Mouse (Mus musculus) adipocyte (in vitro differentiated cells): ENCODE measurements around the gene Coq9.
"Not testable (repeated sequence)": the region's sequence is repeated elsewhere in the genome, so short reads cannot be mapped to it uniquely, and the experiment has no call there.

Experiments
- DNase-seq: peaks from one replicate; pipeline ENCODE4 v3.0.0-alpha.2; 2016; ENCODE audit warnings: low spot score

The Coq9 gene

DNA sequence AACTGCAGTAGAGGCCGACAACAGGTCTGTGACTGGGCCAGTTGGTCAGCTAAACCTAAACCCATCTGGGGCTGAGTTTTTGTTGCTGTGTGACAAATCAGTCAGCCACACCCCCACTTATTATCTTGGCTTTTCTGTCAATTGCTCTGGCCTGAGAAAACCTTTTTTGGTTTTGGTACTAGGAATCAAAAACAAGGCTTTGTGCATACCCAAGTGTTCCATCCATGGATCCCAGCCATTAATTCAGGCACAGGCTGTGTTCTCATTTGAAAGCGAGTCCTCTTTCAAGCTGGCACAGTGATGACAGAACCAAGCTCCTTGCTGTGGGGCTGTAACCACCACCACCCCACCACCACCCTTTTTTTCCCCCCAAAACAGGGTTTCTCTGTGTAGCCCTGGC lies 16.7 kb upstream of the Coq9 start:
- no peak for DNase-seq

DNA sequence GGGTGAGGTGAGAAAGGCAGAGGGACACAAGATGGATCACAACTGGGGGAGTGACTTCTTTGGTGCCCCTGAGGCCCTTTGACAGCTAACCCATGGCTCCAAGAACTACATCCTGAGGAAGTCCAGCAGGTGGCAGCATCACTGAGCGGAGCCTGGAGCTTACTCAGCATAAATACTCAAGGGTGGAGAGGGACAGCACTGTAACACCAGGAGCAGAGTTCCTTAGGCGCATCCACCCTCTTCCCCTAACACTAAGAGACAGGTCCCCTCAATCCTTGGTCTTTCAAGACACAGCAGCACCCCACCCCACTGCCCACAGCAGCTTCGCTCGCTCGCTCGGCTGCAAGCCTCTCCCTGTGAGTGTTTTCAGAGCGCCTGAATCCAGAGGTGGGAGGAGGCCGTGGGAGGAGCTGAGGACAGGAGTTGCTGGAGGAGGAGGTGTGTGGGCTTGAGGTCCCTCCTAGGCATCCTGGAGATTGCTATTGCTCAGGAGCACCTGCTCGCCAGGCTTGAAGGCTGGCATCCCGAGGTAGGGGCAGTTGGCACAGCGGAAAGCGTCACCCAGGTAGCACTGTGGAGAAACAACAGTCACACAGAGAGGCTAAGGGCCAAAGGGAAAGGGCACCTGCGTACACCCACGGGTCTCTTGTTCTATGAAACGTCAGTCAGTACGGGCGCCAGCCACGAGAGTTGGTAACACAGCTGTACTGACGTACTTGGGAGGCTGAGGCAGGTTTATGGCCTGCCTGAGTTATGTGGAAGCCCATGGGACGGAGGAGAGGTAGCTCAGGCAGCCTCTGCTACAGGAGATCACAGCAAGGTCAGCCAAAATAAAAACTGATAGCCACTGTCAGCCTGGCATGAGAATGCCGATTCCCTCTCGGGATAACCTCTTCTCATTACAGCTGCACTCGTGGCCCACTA lies 15.2 kb upstream of the Coq9 start:
- peak; percentile 56 for DNase-seq

DNA sequence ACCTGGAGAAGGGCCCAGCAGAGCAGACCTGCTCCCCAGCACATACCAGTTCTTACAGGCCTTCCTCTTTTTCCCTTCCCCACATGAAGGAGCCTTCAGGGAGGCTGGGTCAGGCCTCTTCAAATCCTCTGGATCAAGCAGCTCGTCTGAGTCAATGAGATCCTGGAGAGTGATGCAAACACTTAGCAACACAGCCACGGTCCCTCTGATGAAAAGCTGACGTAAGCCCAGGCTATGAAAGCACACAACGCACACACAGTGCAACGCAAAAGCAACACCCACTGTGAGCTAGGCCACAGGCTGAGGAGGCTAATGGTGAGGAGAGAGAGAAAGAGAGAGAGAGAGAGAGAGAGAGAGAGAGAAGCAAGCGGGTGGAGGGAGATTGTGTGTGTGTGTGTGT lies 13.0 kb upstream of the Coq9 start:
- DNase-seq: no peak

DNA sequence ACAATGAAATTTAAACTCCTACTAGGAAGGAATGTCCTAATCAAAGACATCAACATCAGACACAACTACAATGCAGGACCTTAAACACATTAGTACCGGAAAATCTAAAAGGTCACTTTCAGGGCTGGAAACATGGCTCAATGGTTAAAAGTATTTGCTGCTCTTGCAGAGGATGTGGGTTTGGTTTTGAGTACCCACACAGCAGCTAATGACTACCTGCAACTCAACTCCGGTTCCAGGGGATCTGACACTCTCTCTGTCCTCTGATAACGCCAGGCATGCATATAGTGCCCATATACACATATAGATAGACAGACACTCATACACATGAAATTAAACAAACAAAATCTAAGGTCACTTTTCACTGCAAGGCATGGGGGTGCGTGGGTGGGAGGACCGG lies 11.9 kb upstream of the Coq9 start:
- DNase-seq: no peak

DNA sequence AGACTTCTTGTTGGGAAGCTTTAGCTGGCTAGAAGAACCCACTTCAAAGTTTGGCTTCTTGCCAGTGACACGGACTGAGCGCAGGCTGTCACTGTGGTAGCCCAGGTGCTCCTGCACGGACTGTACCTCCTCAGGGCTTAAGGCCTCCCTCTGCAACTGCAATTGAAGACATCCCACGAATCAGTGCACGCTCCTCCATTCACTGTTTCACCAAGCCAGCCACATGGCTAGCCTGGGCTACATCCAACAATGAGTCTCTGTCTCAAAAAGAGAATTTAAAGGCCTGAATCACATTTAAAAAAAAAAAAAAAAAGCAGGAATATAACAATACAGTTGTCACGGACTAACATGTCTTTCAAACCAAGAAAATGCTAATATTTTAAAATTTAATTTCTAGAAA lies 9.8 kb upstream of the Coq9 start:
- no peak for DNase-seq

DNA sequence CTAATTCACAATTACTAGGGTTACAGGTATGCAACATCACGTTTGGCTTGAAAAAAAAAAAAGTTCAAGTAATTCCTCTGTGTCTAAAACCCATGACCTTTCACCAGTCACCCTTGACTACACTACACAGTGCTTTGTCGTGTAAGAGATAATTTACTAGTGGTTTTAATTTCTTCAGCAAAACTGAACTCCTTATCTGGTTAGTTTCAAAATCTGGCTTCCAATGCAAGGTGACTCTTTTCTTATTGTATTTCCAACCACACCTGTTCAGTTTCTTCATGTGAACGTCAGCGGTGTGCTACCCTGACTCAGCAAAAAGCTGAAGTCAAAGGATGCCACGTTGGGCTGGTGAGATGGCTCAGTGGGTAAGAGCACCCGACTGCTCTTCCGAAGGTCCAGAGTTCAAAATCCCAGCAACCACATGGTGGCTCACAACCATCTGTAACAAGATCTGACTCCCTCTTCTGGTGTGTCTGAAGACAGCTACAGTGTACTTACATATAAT lies 4.2 kb upstream of the Coq9 start:
- DNase-seq: not testable (repeated sequence)

DNA sequence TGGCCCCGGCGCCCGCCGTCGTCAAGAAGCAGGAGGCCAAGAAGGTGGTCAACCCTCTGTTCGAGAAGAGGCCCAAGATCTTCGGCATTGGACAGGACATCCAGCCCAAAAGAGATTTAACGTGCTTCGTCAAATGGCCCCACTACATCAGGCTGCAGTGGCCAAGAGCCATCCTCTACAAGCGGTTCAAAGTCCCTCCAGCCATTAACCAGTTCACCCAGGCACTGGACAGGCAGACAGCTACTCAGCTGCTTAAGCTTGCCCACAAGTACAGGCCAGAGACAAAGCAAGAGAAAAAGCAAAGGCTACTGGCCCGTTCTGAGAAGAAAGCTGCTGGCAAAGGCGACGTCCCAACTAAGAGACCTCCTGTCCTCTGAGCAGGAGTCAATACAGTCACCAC lies 2.4 kb upstream of the Coq9 start:
- not testable (repeated sequence) for DNase-seq

DNA sequence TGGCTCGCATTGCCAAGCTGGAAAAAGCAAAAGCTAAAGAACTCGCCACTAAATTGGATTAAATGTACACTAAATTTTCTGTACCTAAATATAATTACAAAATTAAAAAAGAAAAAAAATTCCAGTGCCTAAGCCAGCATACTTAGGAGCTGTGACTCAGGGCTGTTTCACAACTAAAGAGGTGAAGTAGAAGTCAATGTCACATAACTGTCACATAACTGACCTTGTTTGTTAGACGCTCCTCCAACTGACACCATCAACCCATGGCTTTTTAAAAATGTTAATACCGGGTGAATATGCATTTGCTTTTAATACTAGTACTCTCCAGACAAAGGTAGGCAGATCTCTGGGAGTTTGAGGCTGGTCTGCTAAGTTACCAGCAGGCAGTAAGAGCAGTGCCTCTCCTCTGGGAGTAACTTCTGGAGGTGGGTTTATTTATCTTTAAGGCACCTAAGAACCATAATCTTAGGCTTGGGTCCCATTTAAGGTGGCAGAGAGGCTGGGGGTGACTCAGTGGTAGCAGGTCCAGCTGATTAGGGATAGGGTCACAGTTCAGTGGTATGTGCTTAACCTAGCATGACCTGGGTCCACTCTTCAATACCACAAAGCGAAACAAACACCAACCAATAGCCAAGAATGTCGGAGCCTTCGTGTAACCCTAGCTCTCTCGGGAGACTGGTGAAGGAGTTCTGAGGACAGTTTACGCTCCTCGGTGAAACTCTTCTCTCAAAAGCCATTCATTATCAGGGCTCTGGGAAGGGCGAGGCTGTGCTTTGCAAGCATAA lies 1.5 kb upstream of the Coq9 start:
- DNase-seq: no peak

DNA sequence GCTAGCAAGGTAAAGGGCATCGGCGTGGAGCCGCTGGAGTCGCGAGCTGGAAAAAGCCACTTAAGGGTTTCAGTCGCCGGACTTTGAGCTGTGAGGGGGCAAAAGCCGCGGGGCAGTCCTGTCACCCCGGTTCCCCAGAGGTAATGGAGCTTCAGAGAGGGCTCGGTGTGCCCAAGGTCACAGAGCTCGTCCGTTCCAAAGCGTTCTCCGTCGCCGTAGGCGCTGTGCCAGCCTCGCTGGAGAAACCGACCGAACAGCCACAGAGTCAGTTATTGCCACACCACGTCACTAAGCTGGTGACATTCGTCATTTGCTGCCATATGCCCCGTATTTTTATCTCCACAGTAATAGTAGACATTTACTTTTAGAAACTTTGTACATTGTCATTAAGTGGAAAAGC lies 479 bp downstream of the Coq9 start:
- peak; percentile 85 for DNase-seq

DNA sequence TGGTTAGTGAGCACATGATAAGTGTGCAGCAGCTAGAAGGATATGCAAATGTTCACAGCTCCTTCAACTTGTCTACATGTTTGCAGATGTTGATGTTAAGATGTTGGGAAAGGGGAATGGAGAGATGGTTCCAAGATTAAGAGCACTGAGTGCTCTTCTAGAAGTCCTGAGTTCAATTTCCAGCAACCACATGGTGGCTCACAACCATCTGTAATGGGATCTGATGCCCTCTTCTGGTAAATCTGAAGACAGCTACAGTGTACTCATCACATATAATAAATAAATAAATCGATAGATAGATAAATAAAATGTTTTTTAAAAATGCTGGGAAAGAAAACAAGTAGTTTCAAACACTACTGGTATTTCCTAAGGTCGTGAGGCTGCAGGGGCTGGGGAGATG lies 3.1 kb downstream of the Coq9 start:
- no peak for DNase-seq

DNA sequence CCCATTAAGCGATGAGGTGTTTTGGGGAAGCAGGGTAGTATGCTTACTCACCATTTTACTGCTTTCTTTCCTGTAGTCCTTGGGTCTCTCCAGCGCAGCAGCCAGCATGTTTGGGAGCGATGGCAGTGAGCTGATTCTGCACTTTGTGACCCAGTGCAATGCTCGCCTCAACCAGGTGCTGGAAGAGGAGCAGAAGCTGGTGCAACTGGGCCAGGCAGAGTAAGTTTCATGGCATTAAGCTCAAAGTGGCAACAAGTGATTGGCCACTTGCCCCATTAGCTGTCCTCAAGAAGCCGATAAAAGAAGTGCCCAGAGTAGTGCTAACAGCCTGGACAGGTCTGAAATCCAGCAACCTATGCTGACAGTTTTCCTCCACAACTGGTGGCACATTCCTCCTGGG lies 11.9 kb downstream of the Coq9 start:
- no peak for DNase-seq

DNA sequence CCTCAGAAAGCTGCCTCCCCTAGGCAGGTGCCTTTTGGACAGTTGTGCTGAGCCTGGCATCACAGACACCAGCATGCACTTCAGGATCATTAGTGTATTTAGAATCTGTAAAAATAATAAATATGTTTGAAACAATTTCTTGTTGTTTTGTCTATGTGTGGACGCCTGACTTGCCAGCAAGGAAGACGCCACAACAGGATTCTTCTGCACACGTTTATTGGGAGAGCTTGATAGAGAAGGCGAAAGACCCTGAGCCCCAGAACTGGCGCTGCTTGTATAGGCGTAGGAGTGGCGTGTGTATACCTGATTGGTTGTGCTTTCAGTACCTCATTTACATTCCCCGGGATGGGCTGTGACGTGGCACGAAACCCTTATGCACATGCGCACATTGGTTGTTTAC lies 16.6 kb downstream of the Coq9 start:
- DNase-seq: not testable (repeated sequence)

DNA sequence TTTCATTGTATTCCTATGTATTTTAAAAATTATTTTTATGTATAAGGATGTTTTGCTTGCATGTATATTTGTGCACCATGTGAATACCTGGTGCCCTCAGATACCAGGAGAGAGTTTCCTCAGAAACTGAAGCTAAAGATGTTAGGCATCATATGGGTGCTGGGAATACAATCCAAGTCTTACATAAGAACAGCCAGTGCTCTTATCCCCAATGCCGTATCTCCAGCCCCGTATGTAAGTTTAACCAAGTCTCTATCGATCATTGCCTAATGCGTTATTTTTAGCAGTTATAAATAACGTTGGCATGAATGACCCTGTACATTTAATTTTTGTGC lies 18.9 kb downstream of the Coq9 start:
- no peak for DNase-seq

DNA sequence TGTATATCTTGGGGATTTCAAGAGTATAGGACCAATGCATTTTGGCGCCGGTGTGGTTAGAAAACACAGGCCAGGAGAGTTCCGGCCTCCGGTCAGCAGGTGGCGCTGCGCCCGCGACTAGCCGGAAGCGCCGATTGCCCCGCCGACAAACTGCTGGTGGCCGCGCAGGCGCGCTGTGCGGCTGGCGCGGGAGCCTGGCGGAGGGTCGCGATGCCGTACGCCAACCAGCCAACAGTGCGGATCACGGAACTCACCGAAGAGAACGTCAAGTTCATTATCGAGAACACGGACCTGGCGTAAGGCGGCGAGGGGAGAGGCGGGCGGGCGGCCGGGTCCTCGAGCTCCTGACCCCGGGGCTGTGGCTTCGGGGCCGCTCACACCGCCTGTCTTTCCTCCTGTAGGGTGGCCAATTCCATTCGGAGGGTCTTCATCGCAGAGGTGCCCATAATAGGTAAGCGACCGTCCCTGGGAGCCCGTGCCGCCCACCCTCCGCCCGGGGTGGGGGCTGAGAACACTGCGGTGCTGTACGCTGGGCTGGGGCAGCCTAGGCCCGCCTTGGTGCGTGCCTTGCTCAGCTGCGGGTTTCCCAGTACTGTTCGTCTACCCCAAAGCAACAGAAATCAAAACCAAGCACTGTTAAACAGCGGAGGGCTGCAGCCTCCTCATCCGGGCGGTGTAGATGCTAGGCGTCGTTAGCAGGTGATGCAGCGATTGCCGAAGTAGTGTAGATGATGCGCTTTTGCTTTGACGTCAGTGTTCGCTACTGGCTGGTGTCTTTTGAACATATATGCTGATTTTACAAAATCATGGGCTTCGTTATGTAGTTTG lies 19.4 kb downstream of the Coq9 start, which contains the start of gene Polr2c:
Gene Polr2c, plus strand, starts transcription at position 105 of the 828 bp plus-strand sequence.
- peak; percentile 85 for DNase-seq

DNA sequence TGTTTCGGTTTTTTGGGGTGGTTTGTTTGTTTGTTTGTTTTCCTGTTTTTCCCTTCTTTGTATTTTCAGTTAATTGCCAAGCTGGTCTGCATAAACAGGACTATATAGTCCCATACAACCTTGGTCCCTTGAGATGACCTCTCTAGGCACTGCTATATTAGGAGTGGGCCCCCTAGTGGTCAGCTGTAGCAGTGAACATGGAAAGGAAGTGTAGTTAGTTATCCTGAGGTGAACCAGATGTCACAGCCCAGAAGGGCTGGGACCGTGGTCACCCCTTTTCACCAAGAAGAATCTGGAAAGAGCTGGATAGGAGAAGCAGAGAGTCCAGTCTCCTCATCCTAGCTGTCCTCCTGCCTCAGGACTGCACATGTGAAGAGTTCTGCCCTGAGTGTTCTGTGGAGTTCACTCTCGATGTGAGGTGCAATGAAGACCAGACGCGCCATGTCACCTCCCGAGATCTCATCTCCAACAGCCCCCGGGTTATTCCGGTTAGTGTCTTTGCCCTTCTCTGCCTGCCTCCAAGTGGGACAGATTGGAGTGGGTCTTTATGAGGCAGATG lies 23.3 kb downstream of the Coq9 start:
- DNase-seq: peak; percentile 72

DNA sequence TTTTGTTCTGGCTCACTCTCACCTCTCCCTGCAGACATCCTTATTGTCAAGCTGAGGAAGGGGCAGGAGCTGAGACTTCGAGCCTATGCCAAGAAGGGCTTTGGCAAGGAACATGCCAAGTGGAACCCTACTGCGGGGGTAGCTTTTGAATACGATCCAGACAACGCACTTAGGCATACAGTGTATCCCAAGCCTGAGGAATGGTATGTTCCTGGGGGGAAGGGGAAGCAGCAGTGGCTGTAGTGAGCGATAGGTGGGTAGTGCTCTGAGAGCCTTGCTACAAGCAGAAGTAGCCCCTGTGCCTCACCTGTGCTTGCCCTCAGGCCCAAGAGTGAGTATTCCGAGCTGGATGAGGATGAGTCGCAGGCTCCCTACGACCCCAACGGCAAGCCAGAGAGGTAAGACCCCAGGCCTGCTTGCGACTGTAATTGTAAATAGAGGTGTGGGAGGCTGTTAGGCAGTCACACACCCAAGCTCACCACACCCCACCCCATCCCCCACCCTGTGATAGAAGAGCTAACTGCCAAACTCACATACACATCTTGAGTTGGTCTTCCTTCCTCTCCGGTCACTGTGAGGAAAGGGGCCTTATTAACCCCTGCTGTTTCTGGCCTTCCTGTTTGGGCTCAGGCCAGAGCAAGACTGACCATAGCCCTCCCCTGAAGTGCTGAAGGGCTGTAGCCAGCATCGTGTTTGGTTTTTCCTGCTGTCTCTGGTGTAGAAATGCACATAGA lies 24.5 kb downstream of the Coq9 start:
- no peak for DNase-seq

DNA sequence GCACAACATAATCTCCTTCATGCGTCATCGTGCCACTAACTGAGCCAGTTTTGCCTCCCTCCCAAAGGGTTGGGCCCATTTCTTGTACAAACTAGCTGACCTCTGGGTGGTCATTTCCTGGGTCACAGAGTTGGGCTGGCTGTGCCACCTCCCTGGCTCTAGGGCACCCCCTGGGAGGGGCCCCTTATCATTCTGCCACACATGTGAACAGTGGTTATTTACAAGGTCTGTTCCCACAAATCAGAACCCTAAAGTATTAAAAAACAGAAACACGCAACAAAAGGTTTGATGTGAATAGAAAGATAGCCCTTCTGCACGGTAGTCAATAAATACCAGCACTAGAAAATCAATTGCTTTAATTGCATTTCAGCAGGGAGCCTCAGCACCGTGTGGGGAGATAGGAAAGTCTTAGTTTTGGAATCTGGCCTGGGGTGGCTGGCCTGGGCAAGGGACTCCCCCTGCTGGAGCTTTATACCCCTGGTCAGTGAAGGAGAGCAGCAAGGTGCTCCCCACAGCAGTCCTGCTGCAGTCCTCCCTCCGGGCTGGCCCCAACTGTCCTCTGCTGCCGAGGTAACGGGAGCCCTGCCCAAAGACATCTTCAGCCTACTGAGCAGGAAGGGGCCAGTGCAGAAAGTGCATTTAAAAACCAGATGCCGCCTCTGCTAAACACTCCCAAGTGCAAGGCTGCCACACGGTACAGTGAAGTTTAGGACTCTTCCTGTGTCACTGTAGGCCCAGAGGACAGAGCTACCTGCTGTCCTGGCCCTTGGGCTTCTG lies 26.0 kb downstream of the Coq9 start:
- no peak for DNase-seq

DNA sequence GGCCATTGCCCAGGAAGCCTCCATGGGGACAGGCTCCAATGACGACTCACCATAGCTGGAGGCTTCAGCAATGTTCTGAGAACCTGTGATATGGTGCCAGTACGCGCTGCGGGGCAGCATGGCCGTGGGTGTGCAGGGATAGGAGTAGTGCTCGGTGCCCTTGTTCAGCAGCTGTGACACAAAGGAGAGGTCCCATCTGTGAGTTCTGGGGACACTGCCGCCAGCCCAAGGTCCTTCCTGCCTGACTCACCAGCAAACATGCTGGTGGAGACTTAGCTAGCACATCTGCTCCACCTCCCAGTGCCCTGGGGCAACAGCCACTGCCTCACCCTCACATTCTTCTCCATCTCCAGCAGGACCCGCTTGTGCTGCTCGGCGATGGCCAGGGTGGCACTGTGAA lies 27.2 kb downstream of the Coq9 start:
- DNase-seq: no peak

DNA sequence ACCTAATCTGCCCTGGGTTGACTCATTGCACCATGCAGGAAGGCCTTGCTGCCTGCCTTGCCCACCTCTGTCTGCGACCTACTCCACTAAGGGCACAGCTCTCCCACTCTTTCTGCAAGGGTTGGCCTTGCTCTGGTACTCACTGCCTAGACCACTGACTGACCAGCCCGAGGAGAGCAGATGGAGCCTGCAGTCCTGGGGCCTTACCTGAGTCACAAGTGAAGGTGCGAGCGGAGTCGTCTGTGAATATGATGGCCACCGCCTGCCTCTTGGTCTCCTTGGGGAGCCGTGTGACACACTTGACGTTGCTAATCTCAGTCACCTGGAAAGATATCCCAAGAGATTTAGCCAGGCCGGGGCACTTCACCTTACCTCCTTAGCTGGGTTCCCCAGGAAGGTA lies 28.8 kb downstream of the Coq9 start:
- DNase-seq: no peak

DNA sequence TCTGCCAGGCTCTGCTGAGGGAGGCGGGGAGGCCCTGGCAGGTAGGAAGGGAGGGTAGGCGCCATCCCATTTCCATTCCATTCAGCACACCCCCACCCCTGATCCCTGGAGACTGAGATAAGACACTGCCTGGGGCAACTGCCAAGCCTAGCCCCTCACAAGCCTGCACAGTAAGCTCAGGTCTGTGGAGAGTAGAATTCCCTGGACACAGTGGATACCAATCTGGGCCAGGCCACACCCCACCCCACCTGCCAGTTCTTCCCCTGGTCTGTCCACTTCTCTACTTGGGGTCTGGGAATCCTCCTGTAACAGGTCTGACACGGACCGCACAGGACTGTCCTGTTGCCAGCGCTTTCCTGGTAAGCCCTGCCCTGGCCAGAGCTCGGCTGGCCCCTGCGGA lies 31.0 kb downstream of the Coq9 start:
- no peak for DNase-seq
